Mouse (Mus musculus): ENCODE results near the gene 4930415O20Rik. TPM values are rescaled to one million over a fixed set of nuclear protein-coding genes. Genes with fewer than 3 reads are reported as not detected.

4930415O20Rik gene
- polyA plus RNA-seq, 1 experiment from 2014 or later: not detected

DNA sequence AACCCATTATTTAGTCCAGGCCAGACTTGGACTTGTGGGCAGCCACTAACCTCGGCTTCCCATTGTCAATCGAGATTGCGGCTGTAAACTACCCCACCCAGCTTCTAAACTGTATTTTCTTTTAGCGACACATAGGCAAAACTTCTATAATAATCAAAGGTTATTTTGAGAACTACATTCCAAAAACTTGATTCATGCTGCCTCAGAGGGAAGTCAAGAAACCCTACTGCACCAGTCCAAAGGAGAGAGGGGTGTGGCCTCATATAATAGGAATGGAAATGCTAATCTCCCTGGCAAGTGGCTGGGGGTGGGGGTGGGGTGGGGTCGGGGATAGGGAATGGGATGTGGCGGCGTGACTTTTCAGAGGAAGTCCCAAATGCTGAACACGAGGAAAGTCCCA lies 55.3 kb downstream of the 4930415O20Rik start:
- 22% methylated on average over 8 of the region's 8 CpGs for WGBS
- H3K4me2 ChIP-seq (ENCODE audit: low read depth, low read length): no peak overlapping the region
- 0 out of 2 replicates have a peak, but pooled peaks cover 6% of the 10 kb centered on the region for H3K9me3 ChIP-seq (ENCODE audit: control insufficient read depth, low read length)
- H3K27ac ChIP-seq (replicated peaks; ENCODE audit: low read depth, low read length): no peak overlapping the region
- H3K9ac ChIP-seq (ENCODE audit: low read depth, low read length): no peak overlapping the region
- H3K4me3 ChIP-seq (ENCODE audit: low read depth, low read length): no peak overlapping the region
- no peaks in the 10 kb centered on the region for H3K36me3 ChIP-seq (ENCODE audit: control insufficient read depth, insufficient read depth, low read length)
- H3K4me1 ChIP-seq (ENCODE audit: control insufficient read depth, insufficient read depth, low read length): peaks cover 12% of the 10 kb centered on the region
- DNase-seq (ENCODE audit: low spot score) (peak; percentile 65), ATAC-seq (ENCODE audit: low read depth) (no peak; the same call in 1 of the 2 replicates)
- peaks cover 13% of the 10 kb centered on the region; the same call in 1 of the 2 replicates for H3K27me3 ChIP-seq (replicated peaks; ENCODE audit: control insufficient read depth, insufficient read depth, low read length)

- no peaks in the 10 kb centered on the region for H3K36me3 ChIP-seq (ENCODE audit: control insufficient read depth, insufficient read depth, low read length)
- H3K4me3 ChIP-seq (ENCODE audit: low read depth, low read length): no peak overlapping the region
- ATAC-seq (ENCODE audit: low read depth) (no peak), DNase-seq (ENCODE audit: low spot score) (no peak)
- H3K9ac ChIP-seq (ENCODE audit: low read depth, low read length): no peak overlapping the region
- peaks cover 15% of the 10 kb centered on the region for H3K4me1 ChIP-seq (ENCODE audit: control insufficient read depth, insufficient read depth, low read length)
- no peak overlapping the region for H3K4me2 ChIP-seq (ENCODE audit: low read depth, low read length)
- H3K9me3 ChIP-seq (ENCODE audit: control insufficient read depth, low read length): 0 out of 2 replicates have a peak, but pooled peaks cover 6% of the 10 kb centered on the region
- 73% methylated on average over 7 of the region's 7 CpGs for WGBS
- H3K27ac ChIP-seq (replicated peaks; ENCODE audit: low read depth, low read length): no peak overlapping the region
- H3K27me3 ChIP-seq (replicated peaks; ENCODE audit: control insufficient read depth, insufficient read depth, low read length): peaks cover 13% of the 10 kb centered on the region; the same call in 1 of the 2 replicates
These were observed 55.8 kb downstream of the 4930415O20Rik start for GRCm38 (mm10) chr15:98626487-98627212.

DNA sequence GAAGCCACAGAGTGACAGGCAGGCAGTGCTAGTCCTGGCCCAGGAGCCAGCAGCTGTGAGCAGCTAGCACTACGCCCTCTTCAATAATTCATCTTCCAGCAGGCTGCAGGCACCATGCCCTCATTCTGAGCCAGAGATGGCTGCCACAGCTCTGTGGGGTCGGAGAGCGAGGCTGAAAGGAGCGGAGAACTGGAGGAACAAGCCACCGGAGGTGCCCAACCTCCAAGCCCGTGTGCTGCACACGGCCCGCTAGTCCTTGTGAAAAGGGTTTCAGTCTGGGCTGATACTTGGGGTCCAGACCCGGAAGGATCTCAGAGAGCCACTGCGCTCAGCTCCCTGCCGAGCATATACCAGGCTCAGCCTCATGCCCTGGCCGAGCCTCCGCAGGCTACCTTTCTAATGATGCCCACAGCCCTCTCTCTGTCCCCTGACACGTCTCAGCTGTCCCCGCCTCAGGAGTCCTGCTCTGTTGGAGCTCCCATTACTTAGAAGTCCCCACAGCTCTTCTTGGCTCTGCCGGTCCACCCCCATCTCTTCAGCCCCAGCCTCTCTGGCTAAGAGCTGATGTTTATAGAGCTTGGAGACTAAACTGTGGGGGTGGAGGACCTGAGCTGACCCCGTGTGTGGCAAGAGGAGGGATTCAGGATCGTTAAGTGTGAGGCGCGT lies 57.9 kb downstream of the 4930415O20Rik start:
- 11% methylated on average over 15 of the region's 20 CpGs for WGBS
- Histone ChIP-seq H3K4me3 (ENCODE audit: low read depth, low read length) (no peak overlapping the region), H3K36me3 (ENCODE audit: control insufficient read depth, insufficient read depth, low read length) (no peaks in the 10 kb centered on the region), H3K27me3 (replicated peaks; ENCODE audit: control insufficient read depth, insufficient read depth, low read length) (peaks cover 22% of the 10 kb centered on the region; the same call in 1 of the 2 replicates), H3K4me1 (ENCODE audit: control insufficient read depth, insufficient read depth, low read length) (peaks cover 28% of the 10 kb centered on the region), H3K4me2 (ENCODE audit: low read depth, low read length) (peak overlapping the region; percentile 44), H3K9ac (ENCODE audit: low read depth, low read length) (peak overlapping the region; percentile 49), H3K9me3 (ENCODE audit: control insufficient read depth, low read length) (0 out of 2 replicates have a peak, but pooled peaks cover 6% of the 10 kb centered on the region), H3K27ac (replicated peaks; ENCODE audit: low read depth, low read length) (no peak overlapping the region)
- peak; percentile 66 for DNase-seq (ENCODE audit: low spot score)
- no peak for ATAC-seq (ENCODE audit: low read depth)

- 0 out of 2 replicates have a peak overlapping the region, but pooled peaks have one; percentile 15 for H3K27ac ChIP-seq (replicated peaks; ENCODE audit: low read depth, low read length)
- ATAC-seq (ENCODE audit: low read depth): no peak
- no peak overlapping the region for H3K4me3 ChIP-seq (ENCODE audit: low read depth, low read length)
- peaks cover 28% of the 10 kb centered on the region for H3K4me1 ChIP-seq (ENCODE audit: control insufficient read depth, insufficient read depth, low read length)
- H3K4me2 ChIP-seq (ENCODE audit: low read depth, low read length): no peak overlapping the region
- no peak overlapping the region for H3K9ac ChIP-seq (ENCODE audit: low read depth, low read length)
- H3K27me3 ChIP-seq (replicated peaks; ENCODE audit: control insufficient read depth, insufficient read depth, low read length): peaks cover 29% of the 10 kb centered on the region; the same call in 1 of the 2 replicates
- no peaks in the 10 kb centered on the region for H3K36me3 ChIP-seq (ENCODE audit: control insufficient read depth, insufficient read depth, low read length)
- no peak for DNase-seq (ENCODE audit: low spot score)
- H3K9me3 ChIP-seq (ENCODE audit: control insufficient read depth, low read length): no peaks in the 10 kb centered on the region
- WGBS: 49% methylated on average over 6 of the region's 6 CpGs
These were observed 58.7 kb downstream of the 4930415O20Rik start for GRCm38 (mm10) chr15:98629464-98629863.

GRCm38 (mm10) chr15:98630540-98630939 lies 59.7 kb downstream of the 4930415O20Rik start, which contains the start of gene Cacnb3:
TSS of gene Cacnb3 (plus strand) at chr15:98630840.
- whole genome bisulfite sequencing: 30% methylated on average over 4 of the region's 4 CpGs
- H3K4me2 ChIP-seq (ENCODE audit: low read depth, low read length): peak within 1 kb of the TSS; percentile 97
- H3K4me1 ChIP-seq (ENCODE audit: control insufficient read depth, insufficient read depth, low read length): peaks cover 30% of the 10 kb centered on the region
- no peaks in the 10 kb centered on the region for H3K36me3 ChIP-seq (ENCODE audit: control insufficient read depth, insufficient read depth, low read length)
- ATAC-seq (ENCODE audit: low read depth) (no peak), DNase-seq (ENCODE audit: low spot score) (no peak)
- H3K27ac ChIP-seq (replicated peaks; ENCODE audit: low read depth, low read length): no peak within 1 kb of the TSS
- no peaks in the 10 kb centered on the region for H3K9me3 ChIP-seq (ENCODE audit: control insufficient read depth, low read length)
- H3K27me3 ChIP-seq (replicated peaks; ENCODE audit: control insufficient read depth, insufficient read depth, low read length): peaks cover 29% of the 10 kb centered on the region; the same call in 1 of the 2 replicates
- H3K9ac ChIP-seq (ENCODE audit: low read depth, low read length): peak within 1 kb of the TSS; percentile 58; the same call in 1 of the 2 replicates
- H3K4me3 ChIP-seq (ENCODE audit: low read depth, low read length): peak within 1 kb of the TSS; percentile 80

GRCm38 (mm10) chr15:98631493-98631892 lies 60.7 kb downstream of the 4930415O20Rik start:
- H3K27me3 ChIP-seq (replicated peaks; ENCODE audit: control insufficient read depth, insufficient read depth, low read length): peaks cover 29% of the 10 kb centered on the region; the same call in 1 of the 2 replicates
- no peaks in the 10 kb centered on the region for H3K9me3 ChIP-seq (ENCODE audit: control insufficient read depth, low read length)
- H3K36me3 ChIP-seq (ENCODE audit: control insufficient read depth, insufficient read depth, low read length): no peaks in the 10 kb centered on the region
- H3K4me1 ChIP-seq (ENCODE audit: control insufficient read depth, insufficient read depth, low read length): peaks cover 40% of the 10 kb centered on the region
- peak; percentile 23 for ATAC-seq (ENCODE audit: low read depth)
- H3K27ac ChIP-seq (replicated peaks; ENCODE audit: low read depth, low read length): no peak overlapping the region
- WGBS: 0% methylated on average over 11 of the region's 18 CpGs
- peak overlapping the region; percentile 80 for H3K4me3 ChIP-seq (ENCODE audit: low read depth, low read length)
- H3K9ac ChIP-seq (ENCODE audit: low read depth, low read length): peak overlapping the region; percentile 58; the same call in 1 of the 2 replicates
- DNase-seq (ENCODE audit: low spot score): peak; percentile 60
- peak overlapping the region; percentile 97 for H3K4me2 ChIP-seq (ENCODE audit: low read depth, low read length)

DNA sequence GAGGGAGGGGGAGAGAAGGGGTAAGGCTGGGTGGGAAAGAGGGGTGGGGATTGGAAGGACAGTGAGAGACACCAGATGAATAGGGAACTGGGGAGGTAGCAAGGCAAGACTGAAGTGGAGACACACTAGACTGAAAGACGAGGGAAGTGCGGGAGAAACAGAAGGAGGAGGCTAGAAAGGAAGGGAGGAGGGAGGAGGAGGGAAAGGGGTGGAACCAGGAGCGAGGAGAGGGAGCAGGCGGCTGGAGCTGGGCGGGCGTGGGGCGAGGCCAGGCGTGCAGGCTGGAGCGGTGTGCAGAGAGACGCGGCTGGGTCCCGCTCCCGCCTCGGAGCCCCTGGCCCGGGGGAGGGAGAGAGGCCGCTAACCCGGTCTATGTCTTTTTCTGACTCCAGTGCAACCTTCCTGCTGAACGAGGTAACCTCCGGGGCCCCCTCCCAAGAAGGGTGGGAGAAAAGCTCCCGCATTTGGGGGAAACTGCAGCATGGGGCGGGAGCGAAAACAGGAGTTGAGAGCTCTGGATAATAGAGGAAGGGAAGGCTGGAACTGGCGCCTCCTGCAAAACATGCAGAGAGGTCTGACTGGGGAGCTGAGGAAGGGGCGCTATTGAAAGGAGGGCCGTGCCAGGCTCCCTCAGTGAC lies 61.4 kb downstream of the 4930415O20Rik start:
- Histone ChIP-seq H3K4me1 (ENCODE audit: control insufficient read depth, insufficient read depth, low read length) (peaks cover 44% of the 10 kb centered on the region), H3K4me2 (ENCODE audit: low read depth, low read length) (peak overlapping the region; percentile 97), H3K36me3 (ENCODE audit: control insufficient read depth, insufficient read depth, low read length) (no peaks in the 10 kb centered on the region), H3K27ac (replicated peaks; ENCODE audit: low read depth, low read length) (peak overlapping the region; percentile 28), H3K27me3 (replicated peaks; ENCODE audit: control insufficient read depth, insufficient read depth, low read length) (peaks cover 29% of the 10 kb centered on the region; the same call in 1 of the 2 replicates), H3K9me3 (ENCODE audit: control insufficient read depth, low read length) (no peaks in the 10 kb centered on the region), H3K9ac (ENCODE audit: low read depth, low read length) (peak overlapping the region; percentile 58), H3K4me3 (ENCODE audit: low read depth, low read length) (peak overlapping the region; percentile 80)
- ATAC-seq (ENCODE audit: low read depth) (peak; percentile 78), DNase-seq (ENCODE audit: low spot score) (peak; percentile 92)
- 1% methylated on average over 23 of the region's 25 CpGs for WGBS

DNA sequence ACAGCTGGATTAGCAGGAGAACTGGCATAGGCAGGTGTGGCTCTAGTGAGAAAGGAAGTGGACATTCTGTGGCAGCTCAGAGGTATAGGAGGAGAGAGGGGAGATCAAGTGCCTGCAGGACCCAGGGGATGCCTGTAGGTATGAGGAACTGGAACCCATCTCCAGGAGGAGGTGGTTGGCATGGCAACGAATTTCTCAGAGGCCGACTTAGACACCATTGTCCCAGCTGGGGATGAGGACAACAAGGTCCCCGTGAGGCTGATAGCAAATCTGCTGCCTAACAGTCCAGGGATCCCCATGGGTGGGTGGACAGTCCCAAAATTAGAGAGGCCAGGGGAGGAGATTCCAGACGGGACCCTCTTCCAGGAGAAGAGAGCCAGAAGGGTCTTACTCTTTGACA lies 62.1 kb downstream of the 4930415O20Rik start:
- H3K27me3 ChIP-seq (replicated peaks; ENCODE audit: control insufficient read depth, insufficient read depth, low read length): peaks cover 29% of the 10 kb centered on the region; the same call in 1 of the 2 replicates
- H3K4me2 ChIP-seq (ENCODE audit: low read depth, low read length): peak overlapping the region; percentile 97
- H3K4me1 ChIP-seq (ENCODE audit: control insufficient read depth, insufficient read depth, low read length): peaks cover 44% of the 10 kb centered on the region
- ATAC-seq (ENCODE audit: low read depth) (no peak), DNase-seq (ENCODE audit: low spot score) (no peak)
- H3K36me3 ChIP-seq (ENCODE audit: control insufficient read depth, insufficient read depth, low read length): 0 out of 2 replicates have a peak, but pooled peaks cover 3% of the 10 kb centered on the region
- WGBS: 1% methylated on average over 4 of the region's 4 CpGs
- no peak overlapping the region; the same call in 1 of the 2 replicates for H3K27ac ChIP-seq (replicated peaks; ENCODE audit: low read depth, low read length)
- H3K4me3 ChIP-seq (ENCODE audit: low read depth, low read length): peak overlapping the region; percentile 80
- H3K9ac ChIP-seq (ENCODE audit: low read depth, low read length): peak overlapping the region; percentile 58
- no peaks in the 10 kb centered on the region for H3K9me3 ChIP-seq (ENCODE audit: control insufficient read depth, low read length)

All from embryonic facial prominence, embryonic 14.5 days (tissue).